Mouse (Mus musculus): ENCODE data around the gene Hnrnpm. TPM values are rescaled to one million over a fixed set of nuclear protein-coding genes. Genes with fewer than 3 reads are reported as not detected.

Hnrnpm gene
- polyA plus RNA-seq, 1 experiment from 2014 or later, result 317 TPM

DNA sequence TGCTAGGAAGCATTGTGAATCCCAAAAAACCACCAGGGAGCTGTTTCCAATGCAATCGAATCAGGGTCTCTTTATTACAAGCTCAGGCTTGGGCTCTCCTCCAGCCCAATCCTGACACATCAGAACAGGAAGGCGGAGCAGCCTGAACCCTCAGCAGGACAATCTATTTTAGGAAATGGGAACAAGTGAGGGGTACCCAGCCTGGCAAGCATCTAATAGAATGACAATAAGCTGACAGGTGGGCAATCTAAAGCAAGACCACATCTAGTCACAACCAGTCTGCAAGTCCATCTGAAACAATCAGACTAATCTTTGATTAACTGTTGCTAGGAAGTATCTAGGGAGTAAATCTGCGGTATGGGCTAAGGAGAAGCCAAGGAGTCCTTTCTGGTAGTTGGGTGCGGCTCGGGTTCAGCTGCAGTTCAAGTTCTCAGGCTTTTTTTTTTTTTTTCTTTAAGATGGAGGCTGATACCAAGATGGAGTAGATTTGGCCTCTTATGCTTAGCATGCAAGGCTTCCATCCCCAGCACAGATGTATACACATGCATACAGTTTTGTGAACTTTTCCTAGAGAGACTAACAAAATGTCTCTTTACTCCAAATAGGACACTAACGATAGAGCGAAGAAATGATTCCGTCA lies 86.7 kb downstream of the Hnrnpm start:
- DNase-seq (ENCODE audit: low spot score), result no peak

DNA sequence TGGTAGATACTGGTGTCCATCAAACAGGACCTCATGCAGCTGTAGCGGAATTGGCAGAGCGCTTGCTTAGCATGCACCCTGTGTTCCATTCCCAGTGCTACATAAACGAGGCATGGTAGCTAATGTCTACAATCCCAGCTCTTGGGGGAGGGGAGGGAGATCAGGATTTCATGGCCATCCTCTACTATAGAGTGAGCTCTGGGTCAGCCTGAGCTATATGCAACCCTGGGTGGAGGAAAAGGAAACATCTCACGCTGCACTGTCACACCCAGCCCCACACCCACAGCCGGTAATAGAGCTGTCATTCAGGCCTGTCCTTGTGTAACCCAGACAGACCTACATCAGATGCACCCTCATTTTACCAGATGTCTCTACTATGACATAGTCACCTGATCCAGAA lies 88.2 kb downstream of the Hnrnpm start:
- DNase-seq (ENCODE audit: low spot score), result no peak

DNA sequence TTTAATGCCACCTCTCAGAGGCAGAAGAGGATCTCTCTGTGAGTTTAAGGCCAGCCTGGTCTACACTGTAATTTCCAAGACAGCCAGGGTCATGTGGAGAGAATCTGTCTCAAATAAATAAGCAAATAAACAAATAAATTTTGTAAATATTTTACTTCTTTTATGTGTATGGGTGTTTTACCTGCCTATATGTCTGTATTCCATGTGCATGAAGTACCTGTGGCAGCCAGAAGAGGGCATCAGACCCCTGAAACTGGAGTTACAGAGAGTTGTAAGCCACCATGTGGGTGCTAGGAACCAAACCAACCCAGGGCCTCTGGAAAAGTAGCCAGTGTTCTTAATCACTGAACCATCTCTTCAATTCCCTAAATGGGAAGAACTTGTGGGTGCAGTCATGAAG lies 89.4 kb downstream of the Hnrnpm start:
- DNase-seq (ENCODE audit: low spot score), result no peak

Other genes starting within 250 kb of the Hnrnpm start
- 19.6 and 21.0 TPM in 2 replicates for gene Adamts10, start 162.7 kb downstream of the Hnrnpm start, polyA plus RNA-seq (2015; fragmentation: Nextera tagmentation; extraction: Ambion mirVana)
- gene Myo1f, start 131.2 kb downstream of the Hnrnpm start, polyA plus RNA-seq (2015; fragmentation: Nextera tagmentation; extraction: Ambion mirVana), result 10.9 and 12.7 TPM in 2 replicates
- gene Zfp414, start 57.8 kb downstream of the Hnrnpm start, polyA plus RNA-seq (2015; fragmentation: Nextera tagmentation; extraction: Ambion mirVana), result 40.3 and 42.6 TPM in 2 replicates
- gene Pram1, start 48.8 kb downstream of the Hnrnpm start, polyA plus RNA-seq (2015; fragmentation: Nextera tagmentation; extraction: Ambion mirVana), result 0.48 and 0.60 TPM in 2 replicates
- 83.3 and 90.7 TPM in 2 replicates for gene March2, start 31.8 kb upstream of the Hnrnpm start, polyA plus RNA-seq (2015; fragmentation: Nextera tagmentation; extraction: Ambion mirVana)
- gene Rab11b, start 73.7 kb upstream of the Hnrnpm start, polyA plus RNA-seq (2015; fragmentation: Nextera tagmentation; extraction: Ambion mirVana), result 214 and 227 TPM in 2 replicates
- gene Angptl4, start 95.0 kb upstream of the Hnrnpm start, polyA plus RNA-seq (2015; fragmentation: Nextera tagmentation; extraction: Ambion mirVana), result 28.7 and 36.7 TPM in 2 replicates
- gene Kank3, start 123.7 kb upstream of the Hnrnpm start, polyA plus RNA-seq (2015; fragmentation: Nextera tagmentation; extraction: Ambion mirVana), result 19.1 and 22.0 TPM in 2 replicates
- 1,516 and 1,544 TPM in 2 replicates for gene Rps28, start 137.7 kb upstream of the Hnrnpm start, polyA plus RNA-seq (2015; fragmentation: Nextera tagmentation; extraction: Ambion mirVana)
- 464 TPM in 2 replicates for gene Ndufa7, start 137.7 kb upstream of the Hnrnpm start, polyA plus RNA-seq (2015; fragmentation: Nextera tagmentation; extraction: Ambion mirVana)
- 35.1 and 35.2 TPM in 2 replicates for gene Cd320, start 156.2 kb upstream of the Hnrnpm start, polyA plus RNA-seq (2015; fragmentation: Nextera tagmentation; extraction: Ambion mirVana)
- not detected in 2 replicates for gene Gm7029, start 187.0 kb upstream of the Hnrnpm start, polyA plus RNA-seq (2015; fragmentation: Nextera tagmentation; extraction: Ambion mirVana)
- gene Kifc1, start 203.8 kb upstream of the Hnrnpm start, polyA plus RNA-seq (2015; fragmentation: Nextera tagmentation; extraction: Ambion mirVana), result 5.9 and 6.8 TPM in 2 replicates
- 1.6 and 1.9 TPM in 2 replicates for gene Platr17, start 218.3 kb upstream of the Hnrnpm start, polyA plus RNA-seq (2015; fragmentation: Nextera tagmentation; extraction: Ambion mirVana)
- 62.9 and 67.8 TPM in 2 replicates for gene Daxx, start 222.6 kb upstream of the Hnrnpm start, polyA plus RNA-seq (2015; fragmentation: Nextera tagmentation; extraction: Ambion mirVana)
- gene Tapbp, start 229.0 kb upstream of the Hnrnpm start, polyA plus RNA-seq (2015; fragmentation: Nextera tagmentation; extraction: Ambion mirVana), result 131 and 140 TPM in 2 replicates
- gene Zbtb22, start 229.0 kb upstream of the Hnrnpm start, polyA plus RNA-seq (2015; fragmentation: Nextera tagmentation; extraction: Ambion mirVana), result 13.8 and 14.9 TPM in 2 replicates
- gene Rgl2, start 242.7 kb upstream of the Hnrnpm start, polyA plus RNA-seq (2015; fragmentation: Nextera tagmentation; extraction: Ambion mirVana), result 37.5 and 42.3 TPM in 2 replicates

Measured in thymus, postnatal 0 days (tissue).